Mouse (Mus musculus): ENCODE measurements around the gene Vwa7. TPM values are rescaled to one million over a fixed set of nuclear protein-coding genes. Genes with fewer than 3 reads are reported as not detected.

Gene Vwa7
- total and polyA plus RNA-seq, 3 experiments = 9.8 to 10.4 TPM; not detected in 1

GRCm38 (mm10) chr17:35023756-35024155, 7.4 kb downstream of the Vwa7 start (continued):
- TF ChIP-seq RCOR1 (IDR thresholded peaks at IDR 0.05; ENCODE audit: low read depth, low read length) (no peak), NELFE (IDR thresholded peaks at IDR 0.05; ENCODE audit: low read depth, low read length) (peak; percentile 30), POLR2AphosphoS5 (IDR thresholded peaks at IDR 0.05; ENCODE audit: borderline replicate concordance, low read depth, low read length) (no peak), BHLHE40 (IDR thresholded peaks at IDR 0.05; ENCODE audit: borderline replicate concordance, low read depth, low read length) (no peak), POLR2AphosphoS2 (IDR thresholded peaks at IDR 0.05; ENCODE audit: low read length) (0 out of 2 replicates have a peak, but pooled peaks have one; percentile 16), POLR2A (IDR thresholded peaks at IDR 0.05; ENCODE audit: control insufficient read depth in 1 of 2, insufficient read depth in 1 of 2, low read depth in 1 of 2, low read length in 2 of 2, poor library complexity in 1 of 2) (peak in 1 of 2 experiments; percentile 61; a peak in 2 of 4 replicates), SIN3A (IDR thresholded peaks at IDR 0.05; ENCODE audit: low read length) (peak; percentile 15; the same call in 1 of the 2 replicates), MXI1 (IDR thresholded peaks at IDR 0.05; ENCODE audit: low read depth, low read length) (no peak; the same call in 1 of the 2 replicates), TCF12 (IDR thresholded peaks at IDR 0.05; ENCODE audit: low read depth, low read length) (peak; percentile 8; the same call in 1 of the 2 replicates)

- Histone ChIP-seq H3K4me1 (ENCODE audit: control insufficient read depth in 1 of 2, insufficient read depth in 2 of 2, low read length in 2 of 2) (peaks cover 17 to 64% of the 10 kb centered on the region in 2 experiments; a peak in 3 of 4 replicates), H3K9me3 (replicated peaks; ENCODE audit: insufficient read depth, low read length) (no peaks in the 10 kb centered on the region), H3K27me3 (ENCODE audit: control insufficient read depth in 1 of 2, insufficient read depth in 2 of 2, low read length in 2 of 2) (no peaks in the 10 kb centered on the region), H3K36me3 (ENCODE audit: control insufficient read depth in 1 of 2, insufficient read depth in 2 of 2, low read length in 2 of 2) (peaks cover 0 to 50% of the 10 kb centered on the region in 2 experiments; a peak in 2 of 4 replicates), H3K79me2 (ENCODE audit: control insufficient read depth, insufficient read depth, low read length, poor library complexity) (peaks cover 39% of the 10 kb centered on the region), H3K27ac (ENCODE audit: control insufficient read depth, low read depth, low read length) (peak overlapping the region; percentile 96), H3K4me3 (ENCODE audit: control insufficient read depth in 1 of 2, insufficient read depth in 1 of 2, low read depth in 2 of 2, low read length in 2 of 2) (peak overlapping the region; percentile 54 to 66; a peak in 3 of 4 replicates), H3K9ac (ENCODE audit: control insufficient read depth, low read depth, low read length, poor library complexity, severe bottlenecking) (peak overlapping the region; percentile 77)
- DNase-seq (ENCODE audit: low read depth, low spot score) = peak; percentile 50
- no peak; the same call in 1 of the 2 replicates for TF ChIP-seq SIN3A (IDR thresholded peaks at IDR 0.05; ENCODE audit: low read length)
- TF ChIP-seq MAZ (IDR thresholded peaks at IDR 0.05; ENCODE audit: low read depth, low read length) = 0 out of 2 replicates have a peak, but pooled peaks have one; percentile 19
- peak; percentile 40 for TF ChIP-seq POLR2AphosphoS2 (IDR thresholded peaks at IDR 0.05; ENCODE audit: low read length)
- TF ChIP-seq ZMIZ1 (IDR thresholded peaks at IDR 0.05; ENCODE audit: low read depth, low read length) = 0 out of 2 replicates have a peak, but pooled peaks have one; percentile 2
These were observed 7.9 kb downstream of the Vwa7 start for GRCm38 (mm10) chr17:35024261-35024660.

GRCm38 (mm10) chr17:35024691-35025488, 8.5 kb downstream of the Vwa7 start:
- H3K79me2 ChIP-seq (ENCODE audit: control insufficient read depth, insufficient read depth, low read length, poor library complexity) = peaks cover 39% of the 10 kb centered on the region
- DNase-seq (ENCODE audit: low read depth, low spot score) = peak; percentile 75
- H3K4me3 ChIP-seq (ENCODE audit: control insufficient read depth in 1 of 2, insufficient read depth in 1 of 2, low read depth in 2 of 2, low read length in 2 of 2) = peak overlapping the region; percentile 54 to 66; a peak in 3 of 4 replicates
- peak overlapping the region; percentile 96 for H3K27ac ChIP-seq (ENCODE audit: control insufficient read depth, low read depth, low read length)
- peak overlapping the region; percentile 77 for H3K9ac ChIP-seq (ENCODE audit: control insufficient read depth, low read depth, low read length, poor library complexity, severe bottlenecking)
- H3K36me3 ChIP-seq (ENCODE audit: control insufficient read depth in 1 of 2, insufficient read depth in 2 of 2, low read length in 2 of 2) = peaks cover 0 to 50% of the 10 kb centered on the region in 2 experiments; a peak in 2 of 4 replicates
- H3K4me1 ChIP-seq (ENCODE audit: control insufficient read depth in 1 of 2, insufficient read depth in 2 of 2, low read length in 2 of 2) = peaks cover 17 to 64% of the 10 kb centered on the region in 2 experiments; a peak in 3 of 4 replicates
- H3K27me3 ChIP-seq (ENCODE audit: control insufficient read depth in 1 of 2, insufficient read depth in 2 of 2, low read length in 2 of 2) = no peaks in the 10 kb centered on the region
- TF ChIP-seq TBP (IDR thresholded peaks at IDR 0.05; ENCODE audit: low read depth, low read length) (0 out of 2 replicates have a peak, but pooled peaks have one; percentile 33), SIN3A (IDR thresholded peaks at IDR 0.05; ENCODE audit: low read length) (peak; percentile 20; the same call in 1 of the 2 replicates), USF1 (IDR thresholded peaks at IDR 0.05; ENCODE audit: low read depth, low read length) (peak; percentile 81), MAX (IDR thresholded peaks at IDR 0.05; ENCODE audit: low read length) (peak; percentile 54; the same call in 1 of the 2 replicates), MYB (IDR thresholded peaks at IDR 0.05; ENCODE audit: low read depth, low read length) (0 out of 2 replicates have a peak, but pooled peaks have one; percentile 16), POLR2A (IDR thresholded peaks at IDR 0.05; ENCODE audit: control insufficient read depth in 1 of 2, insufficient read depth in 1 of 2, low read depth in 1 of 2, low read length in 2 of 2, poor library complexity in 1 of 2) (peak in 1 of 2 experiments; percentile 51; a peak in 1 of 4 replicates), ELF1 (IDR thresholded peaks at IDR 0.05; ENCODE audit: low read depth, low read length) (0 out of 2 replicates have a peak, but pooled peaks have one; percentile 49), TAL1 (IDR thresholded peaks at IDR 0.05; ENCODE audit: low read length) (no peak), MEF2A (IDR thresholded peaks at IDR 0.05; ENCODE audit: extremely low read depth, insufficient replicate concordance, low read depth, low read length, poor library complexity, severe bottlenecking) (no peak), HCFC1 (IDR thresholded peaks at IDR 0.05; ENCODE audit: low read depth, low read length) (no peak; the same call in 1 of the 2 replicates), MYC (IDR thresholded peaks at IDR 0.05; ENCODE audit: low read depth, low read length) (peak; percentile 75; the same call in 1 of the 2 replicates), EP300 (IDR thresholded peaks at IDR 0.05; ENCODE audit: low read depth in 1 of 2, low read length in 2 of 2) (peak in 1 of 2 experiments; percentile 23; a peak in 1 of 4 replicates), MXI1 (IDR thresholded peaks at IDR 0.05; ENCODE audit: low read depth, low read length) (no peak)
- H3K9me3 ChIP-seq (replicated peaks; ENCODE audit: insufficient read depth, low read length) = no peaks in the 10 kb centered on the region

Measured in MEL (cell line).